15 mouse cellular contexts compared by ENCODE assay signal in genomic region chr14:28328512-28328911, GRCm38 (mm10).
"Had no signal": no experiment of that assay in that cellular context is flagged by ENCODE, and none has a peak within 500 bp of the region (broad histone marks: within the 10 kb centered on the region; RNA-seq: fewer than 3 reads in every experiment).

No protein-coding gene starts in this region.

- H3K4me3 ChIP-seq: layer of hippocampus, adult 2 months; limb, embryonic 12.5 days; liver, embryonic 13.5 days; megakaryocyte, embryonic 14.5 days; midbrain, embryonic 13.5 days had no signal

- H3K4me2 ChIP-seq: limb, embryonic 12.5 days; liver, embryonic 13.5 days; midbrain, embryonic 13.5 days had no signal

- ATAC-seq: liver, postnatal 0 days; midbrain, embryonic 13.5 days had no signal

- H3K9ac ChIP-seq: limb, embryonic 12.5 days; liver, embryonic 13.5 days; liver, postnatal 0 days; midbrain, embryonic 13.5 days had no signal

- H3K27ac ChIP-seq: layer of hippocampus, adult 2 months; limb, embryonic 12.5 days; liver, embryonic 13.5 days; macrophage; midbrain, embryonic 13.5 days; stomach, postnatal 0 days had no signal

- H3K27me3 ChIP-seq: limb, embryonic 12.5 days; liver, embryonic 13.5 days; megakaryocyte, embryonic 14.5 days had no signal

- H3K36me3 ChIP-seq: limb, embryonic 12.5 days; liver, embryonic 13.5 days; midbrain, embryonic 13.5 days had no signal

- H3K4me1 ChIP-seq: liver, embryonic 13.5 days; megakaryocyte, embryonic 14.5 days had no signal

- DNase-seq: kidney, adult 18-20 months; kidney, postnatal 10 days; kidney, postnatal 4 days; liver; liver, embryonic 13.5 days; liver, postnatal 0 days; lung, postnatal 10 days; right cerebral cortex, postnatal 14 days; thymus, postnatal 4 days had no signal

- H3K9me3 ChIP-seq: limb, embryonic 12.5 days; liver, embryonic 13.5 days; midbrain, embryonic 13.5 days had no signal
